Comparison of ENCODE assay signal across 8 mouse cellular contexts in genomic region chr2:118554356-118554990, GRCm38 (mm10). TPM values are rescaled to one million over a fixed set of nuclear protein-coding genes. Genes with fewer than 3 reads are reported as not detected.
DNase-seq lines count a peak whose midpoint lies in the region; ATAC-seq and TF ChIP-seq lines count a peak whose summit lies in the region.
"Not testable (repeated sequence)": the region's sequence is repeated elsewhere in the genome, so short reads cannot be mapped to it uniquely, and the experiment has no call there.

No protein-coding gene starts in this region.

- H3K27ac ChIP-seq in forebrain, embryonic 15.5 days (replicated peaks) = peak overlapping the region; percentile 68
- peak overlapping the region; percentile 82 for H3K27ac ChIP-seq in kidney, postnatal 0 days
- peak overlapping the region; percentile 53 for H3K27ac ChIP-seq in liver, embryonic 14.5 days
- peak overlapping the region; percentile 63; the same call in 1 of the 2 replicates for H3K27ac ChIP-seq in midbrain, embryonic 14.5 days (replicated peaks; ENCODE audit: low read depth, low read length)

- WGBS in forebrain, embryonic 15.5 days = 68% methylated on average over 15 of the region's 17 CpGs
- 49% methylated on average over 14 of the region's 17 CpGs for WGBS in kidney, postnatal 0 days
- WGBS in liver, embryonic 14.5 days (ENCODE audit: insufficient replicate concordance) = 46% methylated on average over 15 of the region's 17 CpGs
- 50% methylated on average over 14 of the region's 17 CpGs for WGBS in midbrain, embryonic 14.5 days

- TF ChIP-seq CTCF in kidney, postnatal 0 days (IDR thresholded peaks at IDR 0.05; ENCODE audit: low read depth); liver, embryonic 14.5 days (IDR thresholded peaks at IDR 0.05; ENCODE audit: low read depth): not testable (repeated sequence)

- not testable (repeated sequence) for TF ChIP-seq EP300 in liver, embryonic 14.5 days (IDR thresholded peaks at IDR 0.05; ENCODE audit: low read depth)

- peak overlapping the region; percentile 37 for H3K9ac ChIP-seq in forebrain, embryonic 15.5 days (replicated peaks)
- H3K9ac ChIP-seq in kidney, postnatal 0 days (ENCODE audit: low read depth, low read length) = peak overlapping the region; percentile 61
- H3K9ac ChIP-seq in liver, embryonic 14.5 days (replicated peaks) = peak overlapping the region; percentile 63
- not testable (repeated sequence) for H3K9ac ChIP-seq in midbrain, embryonic 14.5 days (replicated peaks; ENCODE audit: low read length)

- ATAC-seq in forebrain, embryonic 15.5 days (replicated peaks) = peak; percentile 57
- peak; percentile 69 to 88 for ATAC-seq in hematopoietic stem cell, adult 5-6 weeks (replicated peaks in 1 of 2; ENCODE audit: insufficient read depth in 1 of 2, low FRiP score in 2 of 2, low TSS enrichment in 1 of 2, low read depth in 1 of 2, poor library complexity in 2 of 2, severe bottlenecking in 2 of 2)
- ATAC-seq in kidney, postnatal 0 days (replicated peaks; ENCODE audit: low FRiP score, low read depth) = peak; percentile 52
- peak; percentile 85 for ATAC-seq in liver, embryonic 14.5 days (ENCODE audit: insufficient read depth)
- 0 out of 2 replicates have a peak, but pooled peaks have one; percentile 14 for ATAC-seq in midbrain, embryonic 14.5 days (ENCODE audit: low FRiP score, low TSS enrichment)

- not testable (repeated sequence) for H3K9me3 ChIP-seq in forebrain, embryonic 15.5 days; kidney, postnatal 0 days (replicated peaks; ENCODE audit: low read length); liver, embryonic 14.5 days (ENCODE audit: control insufficient read depth, low read length); midbrain, embryonic 14.5 days (ENCODE audit: control insufficient read depth, low read length)

- H3K27me3 ChIP-seq in forebrain, embryonic 15.5 days; kidney, postnatal 0 days (ENCODE audit: insufficient read depth, low read length); liver, embryonic 14.5 days (ENCODE audit: control insufficient read depth, insufficient read depth, low read length); midbrain, embryonic 14.5 days (ENCODE audit: control insufficient read depth, insufficient read depth, low read length): not testable (repeated sequence)

- not testable (repeated sequence) for H3K36me3 ChIP-seq in forebrain, embryonic 15.5 days; kidney, postnatal 0 days (ENCODE audit: insufficient read depth, low read length); liver, embryonic 14.5 days (replicated peaks; ENCODE audit: control insufficient read depth, insufficient read depth, low read depth); midbrain, embryonic 14.5 days (ENCODE audit: control insufficient read depth, insufficient read depth, low read length)

- H3K4me3 ChIP-seq in forebrain, embryonic 15.5 days = peak overlapping the region; percentile 40
- peak overlapping the region; percentile 34 for H3K4me3 ChIP-seq in kidney, postnatal 0 days (replicated peaks; ENCODE audit: low read depth, low read length)
- H3K4me3 ChIP-seq in liver, embryonic 14.5 days (ENCODE audit: insufficient read depth in 1 of 2, low read depth in 2 of 2, low read length in 2 of 2) = peak overlapping the region; percentile 60 to 79
- H3K4me3 ChIP-seq in midbrain, embryonic 14.5 days (replicated peaks; ENCODE audit: low read depth, low read length) = peak overlapping the region; percentile 40

- H3K4me2 ChIP-seq in forebrain, embryonic 15.5 days (replicated peaks) = peak overlapping the region; percentile 46
- H3K4me2 ChIP-seq in kidney, postnatal 0 days (ENCODE audit: low read length) = peak overlapping the region; percentile 51
- peak overlapping the region; percentile 57 for H3K4me2 ChIP-seq in liver, embryonic 14.5 days (ENCODE audit: low read depth)
- H3K4me2 ChIP-seq in midbrain, embryonic 14.5 days (ENCODE audit: low read length) = peak overlapping the region; percentile 49

- DNase-seq in A20 (ENCODE audit: low read depth, low spot score) = peak; percentile 93
- DNase-seq in cerebellum, adult 8-10 months = peak; percentile 45
- DNase-seq in kidney, postnatal 0 days (ENCODE audit: low spot score); midbrain, embryonic 14.5 days: not testable (repeated sequence)
- DNase-seq in liver, embryonic 14.5 days (ENCODE audit: low read depth in 3 of 3, low spot score in 3 of 3) = peak in 1 of 3 experiments; percentile 47
- DNase-seq in spleen, postnatal 36 days (ENCODE audit: low spot score in 2 of 2) = peak; percentile 86

- H3K4me1 ChIP-seq in forebrain, embryonic 15.5 days; kidney, postnatal 0 days (replicated peaks; ENCODE audit: insufficient read depth, low read length); liver, embryonic 14.5 days (replicated peaks; ENCODE audit: control insufficient read depth in 2 of 2, insufficient read depth in 2 of 2, low read length in 1 of 2); midbrain, embryonic 14.5 days (ENCODE audit: control insufficient read depth, insufficient read depth, low read length): not testable (repeated sequence)

RNA-seq across cellular contexts. Expression of gene Bmf, which starts 5.0 kb away (rescaled TPM):
- polyA plus RNA-seq in forebrain, embryonic 15.5 days (2015; fragmentation: Nextera tagmentation; extraction: Ambion mirVana) = 1.3 and 1.8 TPM in 2 replicates
- total RNA-seq in hematopoietic stem cell, adult 5-6 weeks (2017) = 1.9 and 2.6 TPM in 2 replicates
- polyA plus RNA-seq in kidney, postnatal 0 days (2015; fragmentation: Nextera tagmentation; extraction: Ambion mirVana) = 4.2 and 5.3 TPM in 2 replicates
- polyA plus RNA-seq in liver, embryonic 14.5 days (2012; rRNA removed) = 0.82 and 0.87 TPM in 2 replicates
- polyA plus RNA-seq in liver, embryonic 14.5 days (2014; fragmentation: Nextera tagmentation; extraction: Ambion mirVana) = 0.69 and 0.70 TPM in 2 replicates
- 1.9 and 2.8 TPM in 2 replicates for polyA plus RNA-seq in midbrain, embryonic 14.5 days (2014; fragmentation: Nextera tagmentation; extraction: Ambion mirVana)

RNA-seq across cellular contexts. Expression of gene Bub1b, which starts 43.5 kb away (rescaled TPM):
- polyA plus RNA-seq in forebrain, embryonic 15.5 days (2015; fragmentation: Nextera tagmentation; extraction: Ambion mirVana) = 42.9 and 46.0 TPM in 2 replicates
- total RNA-seq in hematopoietic stem cell, adult 5-6 weeks (2017) = 85.6 and 101 TPM in 2 replicates
- polyA plus RNA-seq in kidney, postnatal 0 days (2015; fragmentation: Nextera tagmentation; extraction: Ambion mirVana) = 28.7 and 34.2 TPM in 2 replicates
- polyA plus RNA-seq in liver, embryonic 14.5 days (2012; rRNA removed) = 26.0 and 33.6 TPM in 2 replicates
- 40.2 and 46.6 TPM in 2 replicates for polyA plus RNA-seq in liver, embryonic 14.5 days (2014; fragmentation: Nextera tagmentation; extraction: Ambion mirVana)
- polyA plus RNA-seq in midbrain, embryonic 14.5 days (2014; fragmentation: Nextera tagmentation; extraction: Ambion mirVana) = 8.4 and 19.7 TPM in 2 replicates

Comparison
In these comparisons a context has a peak if more than half of its experiments do, and no peak if none do; other contexts are left out.
1. ATAC-seq: peak in every context shown above with its lines; median percentile 85 in liver, embryonic 14.5 days; 78 in hematopoietic stem cell, adult 5-6 weeks; 57 in forebrain, embryonic 15.5 days; 52 in kidney, postnatal 0 days; 14 in midbrain, embryonic 14.5 days.